Mouse (Mus musculus): ENCODE results near the gene Kcna4. TPM values are rescaled to one million over a fixed set of nuclear protein-coding genes. Genes with fewer than 3 reads are reported as not detected.

Gene Kcna4
- polyA plus RNA-seq, 1 experiment = 16.4 TPM

GRCm38 (mm10) chr2:107318636-107319035 is 28.2 kb downstream of the Kcna4 start:
- no peak overlapping the region for H3K4me3 ChIP-seq (ENCODE audit: insufficient read depth, low read length)
- H3K27ac ChIP-seq (ENCODE audit: insufficient read depth, low read length) = no peak overlapping the region
- H3K4me1 ChIP-seq (ENCODE audit: control insufficient read depth, insufficient read depth, low read length) = no peaks in the 10 kb centered on the region; the same call in 1 of the 2 replicates
- TF ChIP-seq POLR2A (IDR thresholded peaks at IDR 0.05; ENCODE audit: extremely low read depth, insufficient read depth, low read length) (no peak), CTCF (IDR thresholded peaks at IDR 0.05; ENCODE audit: extremely low read depth, insufficient read depth, low read length) (no peak)

GRCm38 (mm10) chr2:107321596-107322226 is 31.3 kb downstream of the Kcna4 start:
- no peak for TF ChIP-seq POLR2A (IDR thresholded peaks at IDR 0.05; ENCODE audit: extremely low read depth, insufficient read depth, low read length)
- TF ChIP-seq CTCF (IDR thresholded peaks at IDR 0.05; ENCODE audit: extremely low read depth, insufficient read depth, low read length) = no peak
- H3K4me3 ChIP-seq (ENCODE audit: insufficient read depth, low read length) = no peak overlapping the region
- H3K27ac ChIP-seq (ENCODE audit: insufficient read depth, low read length) = no peak overlapping the region
- no peaks in the 10 kb centered on the region; the same call in 1 of the 2 replicates for H3K4me1 ChIP-seq (ENCODE audit: control insufficient read depth, insufficient read depth, low read length)

DNA sequence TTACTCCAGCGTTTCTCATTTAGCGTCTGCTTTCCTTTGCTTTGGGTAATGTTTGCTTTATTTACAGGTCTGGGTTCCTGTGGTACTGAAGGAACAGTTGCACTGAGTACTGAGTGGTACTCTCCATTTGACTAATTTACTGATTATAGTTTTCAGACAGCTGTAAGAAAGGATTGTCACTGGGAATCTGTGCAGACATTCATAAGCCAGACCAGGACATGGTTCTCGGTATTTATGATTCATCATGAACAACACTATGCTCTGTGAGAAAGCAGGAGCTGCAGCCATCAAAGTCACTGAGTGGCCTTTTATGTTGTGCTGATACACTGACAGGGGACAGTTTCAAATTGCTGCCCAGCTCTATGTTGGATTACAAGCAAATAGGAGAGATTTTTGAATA is 33.7 kb downstream of the Kcna4 start:
- no peak for TF ChIP-seq POLR2A (IDR thresholded peaks at IDR 0.05; ENCODE audit: extremely low read depth, insufficient read depth, low read length)
- no peak for TF ChIP-seq CTCF (IDR thresholded peaks at IDR 0.05; ENCODE audit: extremely low read depth, insufficient read depth, low read length)
- no peak overlapping the region for H3K4me3 ChIP-seq (ENCODE audit: insufficient read depth, low read length)

DNA sequence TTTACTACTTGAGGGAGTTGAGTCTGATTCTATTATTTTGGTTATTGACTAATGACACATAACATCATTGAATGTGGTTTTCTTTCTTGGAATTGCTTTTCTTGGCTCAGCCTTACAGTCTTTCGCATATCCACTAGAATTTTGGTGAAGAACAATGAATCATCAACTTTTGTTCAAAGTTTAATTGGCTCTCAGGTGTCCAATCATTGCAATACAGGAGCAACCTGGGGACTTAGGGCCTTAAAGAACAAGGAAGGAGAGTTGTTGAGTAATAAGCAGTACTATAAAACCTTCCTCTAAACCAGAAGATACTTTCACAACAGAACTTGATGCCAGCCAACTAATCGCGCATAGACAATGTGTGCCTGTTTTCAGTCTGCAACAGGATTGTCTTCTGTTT is 36.8 kb downstream of the Kcna4 start:
- Histone ChIP-seq H3K4me3 (ENCODE audit: insufficient read depth, low read length) (no peak overlapping the region), H3K27ac (ENCODE audit: insufficient read depth, low read length) (no peak overlapping the region), H3K4me1 (ENCODE audit: control insufficient read depth, insufficient read depth, low read length) (no peaks in the 10 kb centered on the region; the same call in 1 of the 2 replicates)
- TF ChIP-seq CTCF (IDR thresholded peaks at IDR 0.05; ENCODE audit: extremely low read depth, insufficient read depth, low read length) (no peak), POLR2A (IDR thresholded peaks at IDR 0.05; ENCODE audit: extremely low read depth, insufficient read depth, low read length) (no peak)

More for the DNA sequence above, 33.7 kb downstream of the Kcna4 start:
- Histone ChIP-seq H3K4me1 (ENCODE audit: control insufficient read depth, insufficient read depth, low read length) (no peaks in the 10 kb centered on the region; the same call in 1 of the 2 replicates), H3K27ac (ENCODE audit: insufficient read depth, low read length) (no peak overlapping the region)

GRCm38 (mm10) chr2:107341291-107341690 is 50.9 kb downstream of the Kcna4 start:
- no peak overlapping the region for H3K4me3 ChIP-seq (ENCODE audit: insufficient read depth, low read length)
- TF ChIP-seq CTCF (IDR thresholded peaks at IDR 0.05; ENCODE audit: extremely low read depth, insufficient read depth, low read length) (no peak), POLR2A (IDR thresholded peaks at IDR 0.05; ENCODE audit: extremely low read depth, insufficient read depth, low read length) (no peak)
- H3K4me1 ChIP-seq (ENCODE audit: control insufficient read depth, insufficient read depth, low read length) = no peaks in the 10 kb centered on the region
- H3K27ac ChIP-seq (ENCODE audit: insufficient read depth, low read length) = no peak overlapping the region

DNA sequence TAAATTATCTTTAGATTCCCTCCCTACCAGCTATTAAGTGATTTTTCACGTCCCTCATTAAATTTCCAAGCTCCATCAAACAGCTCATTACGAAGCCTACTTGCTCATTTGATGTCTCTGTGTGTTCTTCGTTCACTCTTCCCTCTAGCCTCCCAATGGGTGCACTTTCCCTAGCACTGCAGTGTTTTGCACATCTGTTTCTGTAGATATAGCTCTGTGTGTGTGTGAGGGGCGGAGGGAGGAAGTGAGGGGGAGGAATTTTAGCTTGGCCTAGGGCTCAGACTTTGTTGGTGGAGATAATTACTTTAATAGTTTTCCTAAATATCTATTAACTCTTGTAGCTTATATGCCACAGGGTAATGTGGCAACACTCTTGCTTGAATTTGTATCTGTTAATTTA is 54.4 kb downstream of the Kcna4 start:
- no peak overlapping the region for H3K27ac ChIP-seq (ENCODE audit: insufficient read depth, low read length)
- H3K4me1 ChIP-seq (ENCODE audit: control insufficient read depth, insufficient read depth, low read length) = no peaks in the 10 kb centered on the region
- H3K4me3 ChIP-seq (ENCODE audit: insufficient read depth, low read length) = no peak overlapping the region
- TF ChIP-seq CTCF (IDR thresholded peaks at IDR 0.05; ENCODE audit: extremely low read depth, insufficient read depth, low read length) = no peak
- no peak for TF ChIP-seq POLR2A (IDR thresholded peaks at IDR 0.05; ENCODE audit: extremely low read depth, insufficient read depth, low read length)

- H3K4me3 ChIP-seq (ENCODE audit: insufficient read depth, low read length) = no peak overlapping the region
- no peak for TF ChIP-seq CTCF (IDR thresholded peaks at IDR 0.05; ENCODE audit: extremely low read depth, insufficient read depth, low read length)
- no peak for TF ChIP-seq POLR2A (IDR thresholded peaks at IDR 0.05; ENCODE audit: extremely low read depth, insufficient read depth, low read length)
- H3K4me1 ChIP-seq (ENCODE audit: control insufficient read depth, insufficient read depth, low read length) = no peaks in the 10 kb centered on the region
- H3K27ac ChIP-seq (ENCODE audit: insufficient read depth, low read length) = no peak overlapping the region
Observed at GRCm38 (mm10) chr2:107345299-107345698, 54.9 kb downstream of the Kcna4 start.

Other genes starting within 250 kb of the Kcna4 start
- gene Fshb, start 231.0 kb upstream of the Kcna4 start, polyA plus RNA-seq (2012; rRNA removed) = not detected in 2 replicates